Mouse (Mus musculus): ENCODE measurements at regions not wholly inside any gene's neighbourhood (a gene's known extent, or its start where the extent isn't known, plus 50 kb on each side); places are given as distances from the start of the nearest gene placed in this dataset.

- ChIA-PET CTCF (no interaction called here), POLR2A (no interaction called here)
Measured at GRCm38 (mm10) chr6:10354135-10354534, 1405.9 kb downstream of the Nxph1 start.

GRCm38 (mm10) chr6:10365138-10365537, 1416.9 kb downstream of the Nxph1 start:
- CTCF ChIA-PET = no interaction called here
- POLR2A ChIA-PET = no interaction called here

- POLR2A ChIA-PET = no interaction called here
- CTCF ChIA-PET = no interaction called here
Measured at GRCm38 (mm10) chr6:10374468-10374867, 1426.2 kb downstream of the Nxph1 start.

DNA sequence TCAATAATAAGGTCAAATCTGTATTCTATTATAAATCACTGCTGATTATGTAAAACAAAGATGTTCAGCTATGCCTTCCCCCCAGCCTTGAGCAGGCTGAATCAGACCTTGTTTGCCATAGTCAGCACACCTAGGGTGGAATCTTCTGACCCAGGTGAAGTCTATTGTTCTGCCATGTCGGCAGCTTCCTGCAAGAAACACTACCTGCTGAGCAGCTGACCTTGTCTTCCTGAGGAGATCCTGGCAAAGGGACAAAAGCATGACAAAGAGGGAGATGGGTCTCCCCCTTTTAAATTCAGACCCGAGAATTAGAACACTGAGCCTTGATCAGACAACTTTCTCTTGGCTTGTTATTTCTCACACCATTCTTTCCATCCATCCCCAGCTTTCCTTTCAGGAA, 1476.4 kb downstream of the Nxph1 start:
- ChIA-PET POLR2A (no interaction called here), CTCF (interaction anchor here in 1 of 4 experiments (0.6 kb wide), 1 partner anchor 21 kb away, joined by 6 read pairs; no protein-coding TSS in a partner anchor)

- ChIA-PET CTCF (interaction anchor here in 1 of 4 experiments (0.6 kb wide), 1 partner anchor 18 kb away, joined by 5 read pairs; no protein-coding TSS in a partner anchor), POLR2A (interaction anchor here in 1 of 4 experiments (0.6 kb wide), 1 partner anchor 622 kb away, joined by 3 read pairs; no protein-coding TSS in a partner anchor)
Measured at GRCm38 (mm10) chr6:10425506-10425905, 1477.3 kb downstream of the Nxph1 start.

DNA sequence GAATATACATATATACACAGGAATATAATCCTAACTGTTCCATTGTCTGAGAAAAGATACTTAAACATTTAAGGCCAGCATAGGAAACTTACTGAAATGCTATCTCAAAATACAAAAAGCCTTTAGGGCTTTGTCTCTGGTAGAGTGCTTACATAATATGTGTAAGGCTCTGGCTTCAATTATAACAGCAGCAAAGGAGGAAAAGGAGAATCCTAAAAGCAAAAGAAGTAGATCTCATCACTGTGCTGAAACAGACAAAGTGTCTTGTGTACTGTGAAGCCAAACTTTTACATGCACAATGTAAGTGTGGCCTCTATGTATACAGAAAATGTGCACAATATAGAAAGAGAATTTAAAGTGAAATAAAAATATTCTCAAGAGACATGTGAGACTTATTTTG, 1464.1 kb downstream of the Ndufa4 start:
- CTCF ChIA-PET = no interaction called here
- POLR2A ChIA-PET = no interaction called here

GRCm38 (mm10) chr6:10456044-10456443, 1451.3 kb downstream of the Ndufa4 start:
- ChIA-PET CTCF (no interaction called here), POLR2A (no interaction called here)

DNA sequence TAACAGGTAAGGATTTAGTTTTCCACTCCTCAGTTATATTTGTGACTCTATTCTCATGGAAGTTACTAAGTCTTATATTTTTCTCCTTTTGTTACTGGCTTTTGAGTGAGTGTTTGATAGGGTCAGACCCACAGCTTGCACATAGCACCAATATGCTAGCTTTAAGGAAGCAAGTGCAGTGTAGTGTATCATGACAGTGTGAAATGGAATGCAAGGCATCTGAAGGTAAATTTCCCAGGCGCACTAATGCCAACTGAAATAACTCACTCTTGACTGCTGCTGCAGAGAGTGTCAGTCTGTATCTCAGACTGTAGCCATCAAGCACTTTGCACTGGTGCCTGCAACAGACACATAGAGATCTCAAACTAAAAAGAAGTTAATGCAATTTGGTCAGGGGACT, 1438.3 kb downstream of the Ndufa4 start:
- POLR2A ChIA-PET = no interaction called here
- CTCF ChIA-PET = no interaction called here
